Mouse (Mus musculus) neural tube, embryonic 14.5 days (tissue): ENCODE results near the gene Atxn7l1. TPM values are rescaled to one million over a fixed set of nuclear protein-coding genes. Genes with fewer than 3 reads are reported as not detected.

ENCODE experiments used
- ATAC-seq: fragments of 200-750 bp; cut with Nextera tagmentation; 2 replicates; pipeline ENCODE4 v1.8.0; 2017; ENCODE audit warnings: low read depth, mild to moderate bottlenecking, moderate TSS enrichment, moderate library complexity
- H3K27ac ChIP-seq: fragments of 300-500 bp; sonication (generic); 2 replicates; pipeline ENCODE4 v1.5.1; 2014; ENCODE audit warnings: low read depth, mild to moderate bottlenecking, control low read depth, low read length, moderate library complexity, mixed read lengths
- H3K27me3 ChIP-seq: fragments of 300-500 bp; sonication (generic); 2 replicates; pipeline ENCODE4 v1.6.1; 2014; ENCODE audit warnings: low read length; ENCODE audit not compliant: control insufficient read depth, insufficient read depth
- H3K36me3 ChIP-seq: fragments of 300-500 bp; sonication (generic); 2 replicates; pipeline ENCODE4 v1.6.1; 2014; ENCODE audit warnings: low read length, mixed read lengths; ENCODE audit not compliant: control insufficient read depth, insufficient read depth
- H3K4me1 ChIP-seq: fragments of 300-500 bp; sonication (generic); 2 replicates; pipeline ENCODE4 v1.6.1; 2014; ENCODE audit warnings: low read length; ENCODE audit not compliant: control insufficient read depth, insufficient read depth
- H3K4me2 ChIP-seq: fragments of 300-500 bp; sonication (generic); 2 replicates; pipeline ENCODE4 v1.6.1; 2014; ENCODE audit warnings: mild to moderate bottlenecking, low read depth, low read length, control low read depth
- H3K4me3 ChIP-seq: fragments of 300-500 bp; sonication (generic); 2 replicates; pipeline ENCODE4 v1.5.1; 2014; ENCODE audit warnings: low read depth, low read length, control low read depth, mixed read lengths
- H3K9ac ChIP-seq: fragments of 300-500 bp; sonication (generic); replicated peaks from 2 replicates; pipeline ENCODE4 v1.6.1; 2014; ENCODE audit warnings: low read depth, mild to moderate bottlenecking, control low read depth, low read length, mixed read lengths
- H3K9me3 ChIP-seq: fragments of 300-500 bp; sonication (generic); 2 replicates; pipeline ENCODE4 v1.6.1; 2016; ENCODE audit warnings: low read length; ENCODE audit not compliant: control insufficient read depth
- WGBS: fragments of 180-500 bp; shearing (Covaris S2); extraction: QIAGEN DNeasy Blood & Tissue Kit; methylation state at CpG from one replicate; pipeline ENCODE4 v1.1.7; 2014; 5-methylcytosine and 5-hydroxymethylcytosine counted together
- polyA plus RNA-seq: library from polyadenylated mRNA; unstranded; fragments of >200 nt; fragmentation: Nextera tagmentation; extraction: Ambion mirVana; gene quantifications from 2 replicates; pipeline ENCODE4 v1.2.1, GENCODE M21; 2014

Atxn7l1 gene
- polyA plus RNA-seq, 1 experiment from 2014 or later: 35.1 TPM

DNA sequence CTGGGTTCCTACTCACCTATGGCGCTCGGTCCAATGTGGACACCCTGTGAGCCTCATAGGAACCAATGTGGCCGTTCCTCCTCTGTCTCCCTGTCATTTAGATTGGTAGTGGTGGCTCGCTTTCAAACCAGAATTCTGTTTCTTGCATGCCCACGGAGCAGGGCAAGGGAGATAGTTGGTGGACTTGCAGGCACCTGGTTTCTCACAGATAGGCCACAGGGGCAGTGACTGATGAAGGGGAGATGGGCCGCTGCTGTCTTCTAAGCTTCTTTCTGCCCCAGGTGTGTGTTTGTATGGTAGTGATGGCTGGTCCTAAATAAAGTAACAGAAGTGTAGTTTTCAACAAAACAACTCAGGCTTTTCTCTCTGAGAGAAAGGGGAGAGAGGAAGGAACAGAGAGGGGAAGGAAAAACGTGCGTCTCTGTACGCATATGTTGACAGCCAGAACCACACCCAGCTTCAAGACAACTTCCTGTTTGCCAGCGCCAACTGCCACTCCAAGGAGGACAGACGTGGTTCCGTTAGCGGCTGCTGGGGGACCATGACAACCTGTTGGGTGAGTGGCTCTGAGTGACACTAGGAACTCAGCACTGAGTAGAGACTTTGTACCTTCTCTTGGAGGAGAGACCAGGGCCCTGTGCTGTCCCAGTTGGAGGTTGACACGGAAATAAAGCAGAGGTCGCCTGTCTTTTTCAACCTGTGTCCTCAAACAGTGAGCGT, 167.6 kb downstream of the Atxn7l1 start:
- Histone ChIP-seq H3K9me3 (no peaks in the 10 kb centered on the region), H3K36me3 (no peaks in the 10 kb centered on the region), H3K9ac (no peak overlapping the region), H3K4me2 (no peak overlapping the region), H3K4me3 (no peak overlapping the region), H3K4me1 (no peaks in the 10 kb centered on the region), H3K27me3 (no peaks in the 10 kb centered on the region), H3K27ac (no peak overlapping the region)
- WGBS: 88% methylated on average over 16 of the region's 16 CpGs
- ATAC-seq: no peak

DNA sequence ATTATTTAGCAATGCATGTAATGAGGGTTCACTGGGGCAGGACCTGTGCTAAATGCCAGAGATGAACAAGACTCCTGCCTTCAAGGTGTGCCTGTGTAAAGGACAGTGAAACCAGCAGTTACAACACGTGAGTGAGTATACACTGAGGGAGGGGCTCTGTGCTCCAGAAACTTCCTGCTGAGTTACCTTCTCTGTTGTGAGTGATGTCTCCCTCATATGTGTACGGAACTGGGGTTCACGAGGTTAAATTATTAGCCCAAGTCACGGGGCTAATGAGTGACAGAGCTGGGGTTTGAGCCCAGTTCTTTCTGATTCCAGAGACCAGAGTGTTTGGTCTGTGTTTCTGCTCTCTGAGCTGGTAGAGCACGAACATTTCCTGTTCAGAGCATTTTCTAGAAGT, 168.3 kb downstream of the Atxn7l1 start:
- Histone ChIP-seq H3K4me1 (no peaks in the 10 kb centered on the region), H3K27me3 (no peaks in the 10 kb centered on the region), H3K4me2 (no peak overlapping the region), H3K27ac (no peak overlapping the region), H3K9me3 (no peaks in the 10 kb centered on the region), H3K36me3 (no peaks in the 10 kb centered on the region), H3K4me3 (no peak overlapping the region), H3K9ac (no peak overlapping the region)
- ATAC-seq: no peak
- 80% methylated on average over 5 of the region's 5 CpGs for WGBS

DNA sequence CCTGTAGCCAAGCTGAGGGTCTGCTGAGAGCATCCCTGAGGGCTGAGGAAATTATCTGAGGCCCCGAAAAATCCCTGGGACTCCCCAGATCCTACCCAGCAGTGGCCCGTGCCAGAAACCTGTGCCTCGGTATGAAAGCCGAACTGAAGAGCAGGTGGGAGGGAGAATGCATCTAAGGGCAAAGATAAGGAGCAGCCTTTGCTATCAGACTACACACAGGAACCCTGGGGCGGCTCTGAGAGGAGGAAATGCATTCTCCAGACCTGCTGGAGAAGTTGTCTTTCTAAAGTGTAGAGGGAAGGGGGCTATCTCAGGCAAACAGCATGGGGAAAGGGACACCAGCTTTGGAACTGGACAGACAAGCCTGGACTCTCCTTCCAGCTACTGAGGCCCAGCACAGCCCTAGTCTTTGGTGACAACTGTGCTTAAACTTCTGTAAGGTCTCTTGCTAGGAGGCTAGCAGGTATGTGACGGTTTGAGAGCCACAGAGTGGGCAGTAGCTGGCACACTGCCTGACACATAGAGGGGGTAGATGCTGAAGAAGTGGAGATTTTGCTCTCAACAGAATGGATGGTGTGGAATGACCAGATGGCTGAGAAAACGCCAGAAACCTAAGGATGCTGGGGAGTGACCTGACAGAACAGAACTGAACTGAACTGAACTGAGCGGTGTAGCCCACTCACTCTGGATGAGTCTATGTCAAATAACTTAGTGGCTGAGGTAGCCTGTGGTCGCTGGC, 170.5 kb downstream of the Atxn7l1 start:
- Histone ChIP-seq H3K9ac (no peak overlapping the region), H3K27ac (no peak overlapping the region), H3K27me3 (no peaks in the 10 kb centered on the region), H3K4me1 (no peaks in the 10 kb centered on the region), H3K4me3 (no peak overlapping the region), H3K4me2 (no peak overlapping the region), H3K36me3 (no peaks in the 10 kb centered on the region), H3K9me3 (no peaks in the 10 kb centered on the region)
- WGBS: 86% methylated on average over 9 of the region's 9 CpGs
- ATAC-seq: no peak

DNA sequence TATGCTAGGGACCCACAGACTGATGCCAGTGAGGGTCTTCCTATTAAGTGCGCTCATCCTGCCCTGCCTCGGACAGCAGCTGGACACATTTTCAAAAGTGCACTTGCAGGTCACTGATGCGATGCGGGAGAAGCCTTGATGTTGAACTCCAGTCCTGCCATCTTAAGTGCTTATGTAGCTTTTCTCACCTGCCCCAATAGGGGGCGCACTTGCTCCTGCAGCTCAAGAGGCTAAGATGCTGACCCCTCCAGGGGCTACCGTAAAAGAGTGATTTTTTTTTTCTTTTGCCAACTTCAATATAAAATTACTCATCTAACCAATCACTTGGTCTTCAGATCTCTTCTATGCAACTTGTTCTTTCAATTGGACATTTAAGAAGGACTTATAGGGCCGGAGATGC, 175.1 kb downstream of the Atxn7l1 start:
- no peaks in the 10 kb centered on the region for H3K9me3 ChIP-seq
- no peak overlapping the region for H3K27ac ChIP-seq
- H3K4me3 ChIP-seq: no peak overlapping the region
- 79% methylated on average over 7 of the region's 7 CpGs for WGBS
- no peak for ATAC-seq
- H3K4me2 ChIP-seq: no peak overlapping the region
- no peak overlapping the region for H3K9ac ChIP-seq
- H3K4me1 ChIP-seq: no peaks in the 10 kb centered on the region
- H3K36me3 ChIP-seq: no peaks in the 10 kb centered on the region
- H3K27me3 ChIP-seq: no peaks in the 10 kb centered on the region

DNA sequence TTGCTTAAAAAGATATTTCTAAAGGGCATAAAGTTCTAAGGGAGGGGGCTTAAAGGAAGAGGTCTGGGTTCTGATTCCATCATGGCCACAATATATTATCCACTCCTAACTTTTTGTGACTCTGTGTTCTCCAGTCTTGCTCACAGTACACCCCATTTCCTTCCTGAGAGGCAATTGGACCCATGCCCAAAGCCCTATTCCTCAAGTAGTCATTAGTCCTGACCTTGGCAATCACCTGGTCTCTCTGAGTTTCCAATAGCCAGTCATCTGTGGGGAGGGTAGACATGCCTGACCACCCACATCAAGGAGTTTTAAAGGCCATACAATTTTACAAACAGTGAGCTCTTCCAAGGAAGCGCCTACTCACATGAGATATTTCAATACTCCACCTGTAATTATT, 176.3 kb downstream of the Atxn7l1 start:
- H3K27me3 ChIP-seq: no peaks in the 10 kb centered on the region
- no peak for ATAC-seq
- no peak overlapping the region for H3K4me3 ChIP-seq
- no peaks in the 10 kb centered on the region for H3K4me1 ChIP-seq
- WGBS: 95% methylated on average over 1 of the region's 1 CpGs
- no peaks in the 10 kb centered on the region for H3K36me3 ChIP-seq
- H3K4me2 ChIP-seq: no peak overlapping the region
- H3K9ac ChIP-seq: no peak overlapping the region
- no peaks in the 10 kb centered on the region for H3K9me3 ChIP-seq
- no peak overlapping the region for H3K27ac ChIP-seq

DNA sequence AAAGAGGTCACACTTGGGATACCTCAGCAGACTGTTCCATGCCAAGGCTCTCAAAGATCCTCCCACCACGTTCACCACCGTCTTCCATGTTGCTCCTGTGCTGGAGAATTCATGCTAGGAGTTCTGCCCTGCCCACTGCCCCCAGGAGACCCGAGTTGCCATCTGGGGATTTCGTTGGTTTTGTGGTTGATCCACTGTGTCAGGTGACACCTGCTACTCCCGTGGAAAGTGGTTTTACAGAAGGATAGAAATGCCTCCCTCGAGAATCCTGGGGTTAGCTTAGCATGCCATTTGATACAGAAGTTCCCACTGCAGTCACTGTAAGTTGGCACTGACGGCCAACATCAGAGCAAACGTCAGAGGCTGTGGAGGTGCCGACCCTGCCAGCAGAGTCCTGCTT, 177.9 kb downstream of the Atxn7l1 start:
- WGBS: 67% methylated on average over 9 of the region's 9 CpGs
- no peaks in the 10 kb centered on the region for H3K27me3 ChIP-seq
- no peak overlapping the region for H3K27ac ChIP-seq
- H3K4me1 ChIP-seq: no peaks in the 10 kb centered on the region
- H3K4me2 ChIP-seq: no peak overlapping the region
- H3K4me3 ChIP-seq: no peak overlapping the region
- no peaks in the 10 kb centered on the region for H3K9me3 ChIP-seq
- no peak; the same call in 1 of the 2 replicates for ATAC-seq
- no peaks in the 10 kb centered on the region for H3K36me3 ChIP-seq
- no peak overlapping the region for H3K9ac ChIP-seq

DNA sequence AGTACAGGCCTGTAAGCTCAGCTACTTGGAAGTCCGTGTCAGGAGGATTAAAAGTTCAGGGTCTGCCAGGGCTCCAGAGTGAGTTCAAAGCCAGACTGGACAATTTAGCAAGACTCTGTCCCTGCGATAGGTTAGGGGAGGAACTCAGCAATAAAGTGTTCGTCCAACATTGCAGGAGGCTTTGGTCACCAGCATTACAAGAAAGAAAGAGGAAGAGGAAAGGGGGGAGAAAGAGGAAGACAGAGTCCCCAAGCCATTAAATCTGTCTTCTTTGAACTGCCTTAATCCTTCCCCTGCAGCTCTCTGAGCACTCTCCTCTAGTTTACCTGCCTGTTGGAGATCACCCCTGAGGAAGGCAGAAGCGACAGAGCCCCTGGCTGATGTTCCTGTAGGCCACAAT, 184.6 kb downstream of the Atxn7l1 start:
- H3K4me3 ChIP-seq: no peak overlapping the region
- no peak overlapping the region for H3K4me2 ChIP-seq
- no peaks in the 10 kb centered on the region for H3K9me3 ChIP-seq
- no peak for ATAC-seq
- 72% methylated on average over 4 of the region's 4 CpGs for WGBS
- no peaks in the 10 kb centered on the region for H3K36me3 ChIP-seq
- H3K27ac ChIP-seq: no peak overlapping the region
- no peak overlapping the region for H3K9ac ChIP-seq
- no peaks in the 10 kb centered on the region for H3K27me3 ChIP-seq
- 0 out of 2 replicates have a peak, but pooled peaks cover 3% of the 10 kb centered on the region for H3K4me1 ChIP-seq

DNA sequence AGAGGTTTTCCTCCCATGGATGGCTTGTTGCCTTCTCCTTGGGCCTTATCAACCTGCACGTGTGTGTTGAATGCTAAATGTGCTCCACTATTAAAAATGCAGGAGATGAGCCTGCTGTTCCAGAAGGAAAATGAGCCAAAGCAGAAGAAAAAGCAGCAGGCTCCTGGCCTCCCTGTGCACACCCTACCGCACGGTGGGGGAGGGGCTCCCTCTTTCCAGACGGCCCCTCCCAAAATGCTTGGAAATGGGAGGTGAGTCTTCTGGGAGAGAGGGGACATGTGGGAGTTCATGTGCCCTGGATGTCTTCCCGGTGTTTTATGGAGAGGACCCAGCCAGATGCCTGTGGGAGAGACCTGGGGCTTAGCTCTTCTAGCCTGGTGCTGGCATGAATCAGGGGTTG, 185.3 kb downstream of the Atxn7l1 start:
- no peak overlapping the region for H3K27ac ChIP-seq

DNA sequence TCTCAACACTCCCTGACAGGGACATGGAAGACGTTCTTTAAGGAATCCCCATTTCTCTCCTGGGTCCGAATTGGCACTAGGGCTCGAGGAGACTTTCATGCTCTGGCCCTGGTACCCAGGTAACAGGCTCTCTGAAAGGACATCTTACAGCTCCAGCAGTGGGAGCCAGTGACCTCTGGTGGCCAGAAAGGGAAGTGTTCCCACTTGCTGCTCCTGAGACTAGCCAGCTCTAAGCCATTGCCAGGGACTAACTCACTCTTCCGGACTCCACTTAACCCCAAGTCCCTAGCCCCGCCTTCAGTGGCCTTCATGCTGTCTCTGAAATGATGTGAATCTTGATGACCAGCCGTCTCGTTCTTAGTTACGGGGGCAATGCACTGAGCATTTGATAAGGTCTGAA, 186.4 kb downstream of the Atxn7l1 start:
- no peaks in the 10 kb centered on the region for H3K27me3 ChIP-seq
- H3K36me3 ChIP-seq: no peaks in the 10 kb centered on the region
- no peak overlapping the region for H3K4me2 ChIP-seq
- 29% methylated on average over 8 of the region's 8 CpGs for WGBS
- no peak overlapping the region for H3K9ac ChIP-seq
- ATAC-seq: peak; percentile 70
- H3K9me3 ChIP-seq: no peaks in the 10 kb centered on the region
- H3K27ac ChIP-seq: no peak overlapping the region
- H3K4me1 ChIP-seq: 0 out of 2 replicates have a peak, but pooled peaks cover 3% of the 10 kb centered on the region
- H3K4me3 ChIP-seq: no peak overlapping the region

More for the DNA sequence above, 185.3 kb downstream of the Atxn7l1 start:
- Histone ChIP-seq H3K4me2 (no peak overlapping the region), H3K9me3 (no peaks in the 10 kb centered on the region), H3K4me3 (no peak overlapping the region), H3K4me1 (0 out of 2 replicates have a peak, but pooled peaks cover 3% of the 10 kb centered on the region), H3K27me3 (no peaks in the 10 kb centered on the region), H3K9ac (no peak overlapping the region), H3K36me3 (no peaks in the 10 kb centered on the region)
- no peak for ATAC-seq
- 47% methylated on average over 5 of the region's 5 CpGs for WGBS
